Mouse (Mus musculus) testis, adult 2 months (tissue): ENCODE measurements around the gene Fndc3a.

Experiments
- CTCF ChIP-seq: fragments of 200-500 bp; IDR thresholded peaks from 2 replicates; pipeline ENCODE4 v1.5.1; 2012; ENCODE audit warnings: low read depth, mild to moderate bottlenecking, inconsistent platforms, low read length, moderate library complexity; ENCODE audit not compliant: control insufficient read depth, insufficient read depth, insufficient replicate concordance
- POLR2A ChIP-seq: fragments of 200-500 bp; IDR thresholded peaks from 2 replicates; pipeline ENCODE4 v1.6.1; 2012; ENCODE audit warnings: low read depth, mild to moderate bottlenecking, inconsistent platforms, low read length, moderate library complexity; ENCODE audit not compliant: control insufficient read depth

GRCm38 (mm10) chr14:72716175-72716574 lies 6.4 kb upstream of the Fndc3a start:
- no peak for TF ChIP-seq POLR2A
- no peak for TF ChIP-seq CTCF
